Mouse (Mus musculus) lung, embryonic 16.5 days (tissue): ENCODE data around the gene Prdm16. TPM values are rescaled to one million over a fixed set of nuclear protein-coding genes. Genes with fewer than 3 reads are reported as not detected.

Experiments used
- ATAC-seq: fragments of 200-750 bp; cut with Nextera tagmentation; 2 replicates; pipeline ENCODE4 v1.8.0; 2017; ENCODE audit warnings: low read depth, mild to moderate bottlenecking, moderate library complexity
- H3K27ac ChIP-seq: fragments of 300-500 bp; sonication (generic); 2 replicates; pipeline ENCODE4 v1.5.1; 2014; ENCODE audit warnings: mild to moderate bottlenecking, control low read depth, low read length
- H3K27me3 ChIP-seq: fragments of 300-500 bp; sonication (generic); 2 replicates; pipeline ENCODE4 v1.6.1; 2014; ENCODE audit warnings: low read depth, low read length, mixed read lengths; ENCODE audit not compliant: control insufficient read depth, insufficient read depth
- H3K36me3 ChIP-seq: fragments of 300-500 bp; sonication (generic); 2 replicates; pipeline ENCODE4 v1.6.1; 2014; ENCODE audit warnings: low read length; ENCODE audit not compliant: control insufficient read depth, insufficient read depth
- H3K4me1 ChIP-seq: fragments of 300-500 bp; sonication (generic); replicated peaks from 2 replicates; pipeline ENCODE4 v1.6.1; 2014; ENCODE audit warnings: low read length, mixed read lengths; ENCODE audit not compliant: control insufficient read depth, insufficient read depth
- H3K4me2 ChIP-seq: fragments of 300-500 bp; sonication (generic); 2 replicates; pipeline ENCODE4 v1.6.1; 2014; ENCODE audit warnings: low read depth, low read length, control low read depth
- H3K4me3 ChIP-seq: fragments of 300-500 bp; sonication (generic); 2 replicates; pipeline ENCODE4 v1.5.1; 2014; ENCODE audit warnings: mild to moderate bottlenecking, low read length, control low read depth
- H3K9ac ChIP-seq: fragments of 300-500 bp; sonication (generic); 2 replicates; pipeline ENCODE4 v1.6.1; 2014; ENCODE audit warnings: low read length, control low read depth
- H3K9me3 ChIP-seq: fragments of 300-500 bp; sonication (generic); 2 replicates; pipeline ENCODE4 v1.6.1; 2016; ENCODE audit warnings: low read length; ENCODE audit not compliant: control insufficient read depth
- WGBS: fragments of 180-500 bp; shearing (Covaris S2); extraction: QIAGEN DNeasy Blood & Tissue Kit; methylation state at CpG from one replicate; pipeline ENCODE4 v1.1.7; 2014; 5-methylcytosine and 5-hydroxymethylcytosine counted together
- polyA plus RNA-seq: library from polyadenylated mRNA; unstranded; fragments of >200 nt; fragmentation: Nextera tagmentation; extraction: Ambion mirVana; gene quantifications from 2 replicates; pipeline ENCODE4 v1.2.1, GENCODE M21; 2015

The Prdm16 gene
- polyA plus RNA-seq, 1 experiment from 2014 or later: 25.2 TPM

GRCm38 (mm10) chr4:154505313-154505712 lies 131.4 kb downstream of the Prdm16 start:
- H3K4me3 ChIP-seq: no peak overlapping the region
- no peak overlapping the region for H3K27ac ChIP-seq
- H3K4me1 ChIP-seq: peaks cover 20% of the 10 kb centered on the region
- H3K27me3 ChIP-seq: peaks cover 3% of the 10 kb centered on the region; the same call in 1 of the 2 replicates
- 82% methylated on average over 5 of the region's 5 CpGs for whole genome bisulfite sequencing
- no peaks in the 10 kb centered on the region for H3K36me3 ChIP-seq
- H3K9me3 ChIP-seq: no peaks in the 10 kb centered on the region
- no peak overlapping the region for H3K4me2 ChIP-seq
- ATAC-seq: no peak
- H3K9ac ChIP-seq: no peak overlapping the region

- WGBS: 39% methylated on average over 21 of the region's 21 CpGs
- ATAC-seq: no peak
- Histone ChIP-seq H3K36me3 (no peaks in the 10 kb centered on the region), H3K9ac (no peak overlapping the region), H3K4me3 (no peak overlapping the region), H3K4me2 (no peak overlapping the region), H3K27me3 (peaks cover 3% of the 10 kb centered on the region; the same call in 1 of the 2 replicates), H3K9me3 (no peaks in the 10 kb centered on the region), H3K27ac (no peak overlapping the region), H3K4me1 (peaks cover 33% of the 10 kb centered on the region)
These were observed 133.3 kb downstream of the Prdm16 start for GRCm38 (mm10) chr4:154503260-154503829.

GRCm38 (mm10) chr4:154502403-154503000 lies 134.2 kb downstream of the Prdm16 start:
- no peaks in the 10 kb centered on the region for H3K9me3 ChIP-seq
- H3K4me3 ChIP-seq: no peak overlapping the region
- no peak overlapping the region for H3K4me2 ChIP-seq
- no peak for ATAC-seq
- WGBS: 69% methylated on average over 16 of the region's 16 CpGs
- peaks cover 40% of the 10 kb centered on the region for H3K4me1 ChIP-seq
- H3K36me3 ChIP-seq: no peaks in the 10 kb centered on the region
- H3K27ac ChIP-seq: no peak overlapping the region
- H3K27me3 ChIP-seq: peaks cover 3% of the 10 kb centered on the region; the same call in 1 of the 2 replicates
- H3K9ac ChIP-seq: no peak overlapping the region

GRCm38 (mm10) chr4:154500695-154501094 lies 136.0 kb downstream of the Prdm16 start:
- Histone ChIP-seq H3K27ac (peak overlapping the region; percentile 83), H3K4me1 (peaks cover 52% of the 10 kb centered on the region)
- WGBS: 64% methylated on average over 9 of the region's 9 CpGs

GRCm38 (mm10) chr4:154499701-154500523 lies 136.8 kb downstream of the Prdm16 start:
- Histone ChIP-seq H3K4me3 (no peak overlapping the region), H3K36me3 (no peaks in the 10 kb centered on the region), H3K27ac (peak overlapping the region; percentile 83), H3K9me3 (no peaks in the 10 kb centered on the region), H3K4me1 (peaks cover 52% of the 10 kb centered on the region), H3K27me3 (peaks cover 3% of the 10 kb centered on the region; the same call in 1 of the 2 replicates), H3K9ac (peak overlapping the region; percentile 46; the same call in 1 of the 2 replicates), H3K4me2 (peak overlapping the region; percentile 41)
- 19% methylated on average over 29 of the region's 29 CpGs for WGBS
- peak; percentile 76 for ATAC-seq

More at GRCm38 (mm10) chr4:154500695-154501094, 136.0 kb downstream of the Prdm16 start:
- Histone ChIP-seq H3K36me3 (no peaks in the 10 kb centered on the region), H3K4me2 (no peak overlapping the region; the same call in 1 of the 2 replicates), H3K27me3 (peaks cover 3% of the 10 kb centered on the region; the same call in 1 of the 2 replicates), H3K9ac (no peak overlapping the region), H3K9me3 (no peaks in the 10 kb centered on the region), H3K4me3 (no peak overlapping the region)
- no peak for ATAC-seq

GRCm38 (mm10) chr4:154497423-154498175 lies 139.1 kb downstream of the Prdm16 start:
- Histone ChIP-seq H3K36me3 (no peaks in the 10 kb centered on the region), H3K27me3 (0 out of 2 replicates have a peak, but pooled peaks cover 3% of the 10 kb centered on the region), H3K27ac (peak overlapping the region; percentile 72), H3K9me3 (no peaks in the 10 kb centered on the region), H3K4me2 (no peak overlapping the region), H3K4me3 (no peak overlapping the region), H3K4me1 (peaks cover 51% of the 10 kb centered on the region), H3K9ac (no peak overlapping the region)
- WGBS: 66% methylated on average over 4 of the region's 4 CpGs
- peak; percentile 9; the same call in 1 of the 2 replicates for ATAC-seq

- Histone ChIP-seq H3K4me1 (peaks cover 48% of the 10 kb centered on the region), H3K4me3 (no peak overlapping the region), H3K9me3 (no peaks in the 10 kb centered on the region), H3K27ac (peak overlapping the region; percentile 72), H3K27me3 (0 out of 2 replicates have a peak, but pooled peaks cover 3% of the 10 kb centered on the region), H3K4me2 (no peak overlapping the region), H3K9ac (no peak overlapping the region), H3K36me3 (no peaks in the 10 kb centered on the region)
- 8% methylated on average over 7 of the region's 7 CpGs for WGBS
- peak; percentile 86 for ATAC-seq
These were observed 139.7 kb downstream of the Prdm16 start for GRCm38 (mm10) chr4:154496991-154497390.

- H3K4me2 ChIP-seq: no peak overlapping the region
- WGBS: 71% methylated on average over 5 of the region's 5 CpGs
- no peaks in the 10 kb centered on the region for H3K36me3 ChIP-seq
- H3K9ac ChIP-seq: no peak overlapping the region
- H3K27me3 ChIP-seq: 0 out of 2 replicates have a peak, but pooled peaks cover 3% of the 10 kb centered on the region
- no peak overlapping the region for H3K4me3 ChIP-seq
- H3K4me1 ChIP-seq: peaks cover 48% of the 10 kb centered on the region
- no peak for ATAC-seq
- no peaks in the 10 kb centered on the region for H3K9me3 ChIP-seq
- no peak overlapping the region; the same call in 1 of the 2 replicates for H3K27ac ChIP-seq
These were observed 140.2 kb downstream of the Prdm16 start for GRCm38 (mm10) chr4:154496522-154496921.
